Mouse (Mus musculus) retina, postnatal 7 days (tissue): ENCODE data around the gene Hist1h2bf.
"Not testable (repeated sequence)": the region's sequence is repeated elsewhere in the genome, so short reads cannot be mapped to it uniquely, and the experiment has no call there.

ENCODE experiments used
- DNase-seq: peaks from one replicate; pipeline ENCODE4 v3.0.0-alpha.2; 2012; ENCODE audit warnings: low read depth, low spot score

The Hist1h2bf gene

GRCm38 (mm10) chr13:23571504-23572217 lies 2.3 kb downstream of the Hist1h2bf start:
- DNase-seq: not testable (repeated sequence)

- DNase-seq: peak; percentile 73
Observed at GRCm38 (mm10) chr13:23571022-23571503, 2.9 kb downstream of the Hist1h2bf start, which contains the start of the genes Hist1h2ae and Hist1h2bg. Hist1h2ae (minus strand) TSS chr13:23571220. Hist1h2bg (plus strand) TSS chr13:23571396.

- not testable (repeated sequence) for DNase-seq
Observed at GRCm38 (mm10) chr13:23570261-23571021, 3.6 kb downstream of the Hist1h2bf start.

GRCm38 (mm10) chr13:23564482-23564881 lies 9.5 kb downstream of the Hist1h2bf start:
- DNase-seq: no peak

GRCm38 (mm10) chr13:23562699-23563462 lies 11.1 kb downstream of the Hist1h2bf start:
- DNase-seq: peak; percentile 54

- peak; percentile 95 for DNase-seq
Observed at GRCm38 (mm10) chr13:23561883-23562659, 11.9 kb downstream of the Hist1h2bf start, which contains the start of gene Hist1h3e. Hist1h3e (minus strand) TSS chr13:23562369.

GRCm38 (mm10) chr13:23561531-23561882 lies 12.5 kb downstream of the Hist1h2bf start:
- DNase-seq: not testable (repeated sequence)

GRCm38 (mm10) chr13:23560699-23561098 lies 13.3 kb downstream of the Hist1h2bf start:
- not testable (repeated sequence) for DNase-seq

- no peak for DNase-seq
Observed at GRCm38 (mm10) chr13:23556906-23557305, 17.1 kb downstream of the Hist1h2bf start.

- no peak for DNase-seq
Observed at GRCm38 (mm10) chr13:23555839-23556416, 18.1 kb downstream of the Hist1h2bf start.

- no peak for DNase-seq
Observed at GRCm38 (mm10) chr13:23554925-23555838, 18.8 kb downstream of the Hist1h2bf start.

- DNase-seq: no peak
Observed at GRCm38 (mm10) chr13:23554393-23554792, 19.6 kb downstream of the Hist1h2bf start.

GRCm38 (mm10) chr13:23552962-23553361 lies 21.0 kb downstream of the Hist1h2bf start, which contains the start of gene Hist1h1d:
Hist1h1d (plus strand) TSS chr13:23553262.
- no peak for DNase-seq

GRCm38 (mm10) chr13:23551931-23552914 lies 21.8 kb downstream of the Hist1h2bf start:
- no peak for DNase-seq

- DNase-seq: peak; percentile 82
Observed at GRCm38 (mm10) chr13:23551146-23551834, 22.7 kb downstream of the Hist1h2bf start, which contains the start of gene Hist1h4f. Hist1h4f (minus strand) TSS chr13:23551648.

GRCm38 (mm10) chr13:23550761-23551145 lies 23.2 kb downstream of the Hist1h2bf start:
- DNase-seq: no peak

- no peak for DNase-seq
Observed at GRCm38 (mm10) chr13:23546694-23547093, 27.3 kb downstream of the Hist1h2bf start.

- DNase-seq: not testable (repeated sequence)
Observed at GRCm38 (mm10) chr13:23544787-23545120, 29.2 kb downstream of the Hist1h2bf start.
